Mouse (Mus musculus) 3134 (cell line): ENCODE data around the gene Gm21992.
"Not testable (repeated sequence)": the region's sequence is repeated elsewhere in the genome, so short reads cannot be mapped to it uniquely, and the experiment has no call there.

ENCODE experiments used
- DNase-seq: peaks from one replicate; pipeline ENCODE4 v3.0.0-alpha.2; 2011; ENCODE audit warnings: low spot score; ENCODE audit not compliant: insufficient read length; ENCODE audit errors: extremely low read depth

Gm21992 gene

DNA sequence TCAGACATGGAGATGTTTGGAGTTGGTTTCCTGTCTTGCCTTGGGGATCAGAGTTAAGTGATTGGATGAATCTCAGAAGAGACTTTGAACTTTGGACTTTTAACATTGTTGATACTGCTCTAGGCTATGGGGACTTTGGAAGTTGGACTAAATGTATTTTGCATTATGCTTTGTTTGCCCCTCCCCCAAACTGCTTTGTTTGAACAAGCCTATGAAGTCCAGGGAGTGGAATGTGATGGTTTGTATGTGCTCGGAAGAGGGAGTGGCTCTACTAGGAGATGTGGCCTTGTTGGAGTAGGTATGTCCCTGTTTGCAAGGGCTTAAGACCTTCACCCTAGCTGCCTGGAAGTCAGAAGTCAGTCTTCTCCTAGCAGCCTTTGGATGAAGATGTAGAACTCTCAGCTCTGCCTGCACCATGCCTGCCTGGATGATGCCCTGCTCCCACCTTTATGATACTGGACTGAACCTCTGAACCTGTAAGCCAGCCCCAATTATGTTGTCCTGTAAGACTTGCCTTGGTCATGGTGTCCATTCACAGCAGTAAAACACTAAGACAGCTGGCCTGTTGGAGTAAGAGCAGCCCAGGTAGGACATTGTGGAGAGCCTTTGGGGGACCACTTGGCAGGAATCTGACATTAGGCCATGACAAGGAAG is 5.9 kb upstream of the Gm21992 start:
- no peak for DNase-seq

DNA sequence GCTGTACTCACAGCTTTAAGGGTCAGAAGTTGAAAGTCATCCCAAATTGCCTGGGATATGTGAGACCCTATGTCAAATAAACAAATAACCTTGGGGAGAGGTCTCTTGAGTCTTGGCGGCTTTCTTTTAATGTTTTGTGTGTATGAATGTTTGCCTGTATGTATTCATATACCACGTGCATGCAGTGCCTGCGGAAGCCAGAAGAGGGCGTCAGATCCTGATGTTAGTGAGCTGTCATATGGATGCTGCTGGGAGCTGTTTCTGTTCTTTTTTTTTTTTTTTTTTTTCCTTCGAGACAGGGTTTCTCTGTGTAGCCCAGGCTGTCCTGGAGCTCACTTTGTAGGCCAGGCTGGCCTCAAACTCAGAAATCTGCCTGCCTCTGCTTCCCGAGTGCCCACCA is 1.6 kb upstream of the Gm21992 start:
- DNase-seq = no peak

DNA sequence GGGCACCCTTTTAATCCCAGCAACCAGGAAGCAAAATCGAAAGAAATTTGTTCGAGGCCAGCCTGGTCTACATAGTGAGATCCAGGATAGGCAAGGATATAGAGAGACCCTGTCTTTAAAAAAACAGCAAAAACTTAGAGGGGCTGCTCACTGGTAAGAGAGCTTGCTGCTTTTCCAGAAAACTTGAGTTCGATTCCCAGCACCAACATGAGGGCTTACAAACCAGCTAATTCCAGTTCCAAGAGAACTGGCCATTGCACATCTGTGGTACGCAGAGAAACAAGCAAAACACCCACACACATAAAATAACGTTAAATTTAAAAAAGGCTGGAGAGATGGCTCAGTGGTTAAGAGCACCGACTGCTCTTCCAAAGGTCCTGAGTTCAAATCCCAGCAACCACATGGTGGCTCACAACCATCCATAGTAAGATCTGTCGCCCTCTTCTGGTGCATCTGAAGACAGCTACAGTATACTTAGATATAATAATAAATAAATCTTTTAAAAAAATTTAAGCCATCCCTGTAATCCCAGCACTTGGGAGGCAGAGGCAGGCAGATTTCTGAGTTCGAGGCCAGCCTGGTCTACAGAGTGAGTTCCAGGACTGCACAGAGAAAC is 1.0 kb upstream of the Gm21992 start:
- DNase-seq = not testable (repeated sequence)

DNA sequence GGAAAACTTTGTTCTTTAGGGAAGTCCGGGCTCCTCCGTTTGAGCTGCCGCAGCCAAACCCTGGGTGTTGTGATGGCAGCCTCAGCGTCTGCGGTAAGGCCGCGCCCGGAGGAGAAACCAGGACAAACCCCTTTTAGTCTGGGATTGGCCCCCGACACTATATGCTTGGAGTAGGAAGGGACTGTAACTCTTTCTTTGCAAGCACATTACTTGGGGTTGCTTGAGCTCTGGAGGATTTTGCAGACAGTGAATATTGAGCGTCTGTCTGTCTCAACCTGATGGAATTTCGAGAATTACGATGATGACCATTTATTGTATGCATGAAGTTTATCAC is 464 bp upstream of the Gm21992 start:
- no peak for DNase-seq

DNA sequence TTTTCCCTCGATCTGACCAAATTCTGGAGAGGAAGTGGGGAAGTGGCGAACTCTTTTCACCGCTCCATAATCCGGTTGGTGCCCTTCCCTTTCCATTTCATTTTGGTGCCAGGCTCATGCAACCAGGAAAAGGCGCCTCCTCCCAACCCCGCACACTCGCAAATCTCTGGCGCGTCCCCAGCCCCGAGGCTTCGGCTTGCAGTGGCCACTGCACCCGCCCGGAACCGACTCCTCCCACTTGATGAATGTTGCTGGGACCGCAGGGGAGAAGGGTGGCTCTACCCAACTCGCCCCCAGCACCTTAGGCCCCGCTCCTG is 708 bp downstream of the Gm21992 start:
- no peak for DNase-seq

DNA sequence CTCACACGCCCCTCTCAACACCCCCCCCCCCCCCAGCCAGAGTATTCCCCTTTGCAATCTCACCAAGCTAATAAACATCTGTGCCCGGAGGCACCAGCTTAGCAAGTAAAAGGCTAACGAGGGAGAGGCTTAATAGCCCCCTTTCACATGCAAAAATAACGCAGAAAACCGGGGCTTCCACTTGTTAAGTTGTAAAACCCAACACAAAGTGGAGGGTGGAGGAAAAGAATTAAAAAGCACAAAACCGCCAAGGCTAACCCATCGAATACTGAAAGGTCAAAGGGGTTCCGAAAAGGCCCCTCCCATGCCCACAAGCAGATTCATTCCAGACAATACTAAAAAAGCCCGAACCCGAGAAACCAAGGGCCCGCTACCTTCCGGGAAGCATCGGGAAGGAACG is 1.1 kb downstream of the Gm21992 start:
- DNase-seq = no peak

DNA sequence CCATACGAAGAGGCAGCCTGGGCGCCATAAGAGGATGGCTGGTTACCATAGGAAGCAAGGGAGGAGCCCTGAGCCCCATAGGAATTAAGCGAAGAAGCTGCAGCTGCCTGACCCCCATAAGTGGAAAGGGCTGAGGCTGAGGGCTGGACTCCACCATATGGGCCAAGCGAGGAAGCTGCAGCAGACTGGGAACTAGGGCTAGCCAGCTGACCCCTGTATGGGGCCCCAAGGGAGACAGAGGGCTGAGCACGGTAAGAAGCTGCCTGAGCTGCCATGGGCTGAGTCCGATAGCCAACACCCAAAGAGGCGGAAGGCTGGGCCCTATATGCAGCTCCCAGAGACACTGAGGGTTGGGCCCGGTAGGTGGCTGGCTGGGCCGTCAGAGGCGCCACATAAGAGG is 8.1 kb downstream of the Gm21992 start:
- DNase-seq = no peak

DNA sequence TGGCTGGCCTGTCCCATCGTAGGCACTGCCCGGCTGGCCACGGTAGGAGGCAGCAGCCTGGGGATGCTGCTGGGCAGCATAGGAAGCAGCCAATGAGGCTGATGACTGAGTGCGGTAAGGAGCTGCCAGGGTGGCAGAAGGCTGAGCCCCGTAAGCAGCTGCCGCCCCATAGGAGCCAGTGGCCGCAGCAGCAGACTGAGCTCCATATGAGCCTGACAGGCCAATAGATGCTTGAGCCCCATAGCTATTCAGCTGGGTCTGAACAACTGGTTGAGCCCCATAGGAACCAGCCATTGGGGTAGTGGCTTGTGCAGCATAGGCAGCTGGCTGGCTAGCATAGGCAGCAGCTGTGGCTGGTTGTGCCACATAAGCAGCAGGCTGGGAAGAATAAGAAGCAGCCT is 8.7 kb downstream of the Gm21992 start:
- DNase-seq = no peak

DNA sequence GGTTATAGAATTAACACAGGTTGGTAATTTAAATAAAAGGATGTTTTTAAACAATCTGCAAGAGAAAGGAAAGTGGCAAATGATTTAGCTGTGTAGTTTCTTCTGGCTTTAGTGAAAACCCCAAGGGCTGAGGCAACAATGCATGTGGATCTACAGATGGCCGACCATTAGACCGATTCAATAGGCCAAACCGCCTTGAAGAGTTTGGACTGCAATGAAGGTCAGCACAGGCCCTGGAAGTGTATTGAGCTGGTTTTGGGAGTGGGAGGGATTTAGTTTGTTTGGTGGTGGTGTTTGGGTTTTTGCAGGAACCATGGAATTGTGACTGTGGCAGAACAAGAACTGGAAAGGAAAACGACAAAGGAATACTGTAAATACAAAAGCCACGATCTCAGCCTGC is 12.3 kb downstream of the Gm21992 start:
- no peak for DNase-seq

DNA sequence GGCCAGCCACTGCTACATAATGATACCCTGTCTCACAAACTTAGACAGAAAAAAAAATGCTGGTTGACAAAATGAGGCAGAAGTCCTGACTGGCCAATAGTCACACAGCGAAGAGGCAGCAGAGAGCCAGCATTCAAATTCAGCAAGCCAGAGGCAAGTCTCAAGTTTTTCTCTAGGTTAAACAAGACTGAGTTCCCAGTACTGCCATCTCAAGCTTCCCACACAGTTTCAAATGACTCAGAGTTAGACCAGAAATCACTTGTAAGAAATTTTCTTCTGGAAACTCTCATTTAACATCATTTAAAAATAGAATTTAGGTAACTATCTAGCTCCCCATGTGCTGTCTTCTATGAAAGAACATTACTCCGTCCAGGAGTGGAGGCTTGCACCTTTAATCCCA is 13.6 kb downstream of the Gm21992 start:
- no peak for DNase-seq

DNA sequence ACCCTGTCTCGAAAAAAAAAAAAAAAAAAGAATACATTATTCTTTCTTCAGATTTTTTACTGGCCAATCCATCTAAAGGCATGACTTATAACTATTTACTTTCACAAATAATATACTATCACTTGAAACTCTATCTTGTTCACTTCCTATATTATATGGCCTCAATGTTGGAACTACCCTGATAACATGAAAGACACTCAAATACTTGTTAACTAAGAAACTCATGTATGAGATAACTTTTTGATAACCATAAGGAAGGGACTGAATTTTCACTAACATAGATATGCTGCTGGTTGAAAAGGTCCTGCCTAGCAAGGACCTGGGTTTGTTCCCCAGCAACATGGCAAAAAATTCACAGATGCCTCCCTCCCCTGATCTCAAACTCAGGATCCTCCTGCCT is 15.5 kb downstream of the Gm21992 start:
- no peak for DNase-seq

DNA sequence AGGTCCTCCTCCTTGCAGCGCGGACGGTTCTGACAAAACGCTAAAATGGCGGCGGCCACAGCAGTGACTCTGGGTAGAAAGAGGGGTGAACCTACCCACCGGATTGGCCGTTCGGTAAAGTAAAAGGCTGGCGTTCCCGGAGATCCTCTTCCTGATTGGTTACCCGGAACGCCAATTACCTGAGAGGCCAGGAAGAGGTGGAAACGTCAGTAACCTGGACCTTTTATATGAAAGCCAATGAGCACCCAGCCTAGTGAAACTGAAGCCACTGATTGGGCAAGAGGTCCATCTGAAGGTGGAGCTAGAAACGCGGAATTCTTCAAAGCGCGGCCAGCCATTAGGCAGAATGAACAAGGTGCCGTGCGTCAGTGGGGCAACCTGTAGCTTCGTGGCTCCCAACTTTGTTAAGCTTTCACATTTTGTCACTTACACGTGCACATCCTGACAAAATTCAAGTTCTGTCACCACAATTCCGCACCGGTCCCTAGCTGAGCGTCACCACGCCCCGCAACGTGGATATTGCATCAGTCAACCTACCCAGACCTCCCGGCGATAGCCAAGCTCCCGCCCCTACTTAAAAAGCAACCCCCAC is 17.5 kb downstream of the Gm21992 start, which contains the start of gene Rbm4:
Rbm4 (minus strand) TSS at position 71 of the 592 bp plus-strand sequence.
- DNase-seq = peak; percentile 90

DNA sequence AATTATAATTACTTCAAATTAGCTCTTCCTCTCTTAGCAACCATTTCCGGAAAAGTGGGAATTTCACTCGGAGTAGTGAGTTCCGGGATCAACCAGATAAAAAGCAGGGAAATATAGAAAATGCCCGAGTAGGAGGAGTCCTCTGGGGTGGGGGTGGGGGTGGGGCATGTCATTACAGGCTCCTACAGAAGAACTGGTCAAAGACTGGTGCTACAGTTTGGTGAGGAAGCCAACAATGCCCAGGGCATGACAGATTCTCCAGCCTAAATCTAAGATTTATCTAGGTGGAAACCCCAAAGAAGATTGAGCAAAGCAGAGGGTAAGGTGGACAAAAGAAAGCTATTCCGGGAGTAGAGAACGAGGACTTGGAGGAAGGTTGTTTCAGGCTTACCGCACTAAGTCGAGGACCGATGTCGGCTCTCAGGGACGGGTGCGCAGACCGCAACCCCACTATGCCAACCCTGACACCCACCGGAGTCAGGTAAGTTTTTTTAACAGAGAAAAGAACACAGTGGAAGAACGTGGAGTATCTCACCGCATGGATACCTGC is 18.1 kb downstream of the Gm21992 start:
- no peak for DNase-seq

DNA sequence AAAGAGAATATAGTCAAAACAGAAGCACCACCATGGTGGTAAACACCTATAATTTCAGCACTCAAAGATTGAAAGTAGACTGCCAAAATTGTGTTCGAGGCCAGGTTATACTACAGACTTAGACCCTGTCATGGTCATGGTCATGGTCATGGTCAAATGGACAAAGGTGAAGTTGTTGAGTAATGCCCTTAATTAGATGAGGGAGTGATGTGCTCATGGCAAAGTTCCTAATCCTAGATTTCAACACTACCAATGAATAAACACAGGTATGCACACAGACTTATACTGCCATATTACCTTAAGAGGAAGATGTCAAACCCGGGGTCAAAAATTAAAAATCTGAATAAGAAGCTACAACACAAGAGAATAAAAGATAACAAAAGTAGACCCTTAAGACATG is 25.1 kb downstream of the Gm21992 start:
- no peak for DNase-seq

DNA sequence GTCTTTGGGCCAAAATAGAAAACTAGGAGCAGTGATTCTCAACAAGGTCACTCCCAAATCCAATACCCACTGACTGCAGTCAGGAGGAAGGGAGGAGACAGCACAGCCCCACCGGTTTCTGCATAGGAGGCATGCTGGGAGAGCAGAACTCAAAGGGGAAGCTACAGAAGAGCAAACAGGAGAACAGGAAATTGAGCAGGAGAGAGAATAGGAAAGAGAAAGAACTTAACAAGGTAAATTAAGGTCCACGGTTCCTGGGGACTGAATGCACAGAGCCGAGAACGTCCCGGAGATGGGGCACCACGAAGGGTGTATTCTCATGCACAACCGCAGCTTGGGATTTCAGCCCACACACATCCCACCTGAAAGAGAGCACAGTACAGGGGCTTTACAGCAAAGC is 26.2 kb downstream of the Gm21992 start:
- DNase-seq = no peak

DNA sequence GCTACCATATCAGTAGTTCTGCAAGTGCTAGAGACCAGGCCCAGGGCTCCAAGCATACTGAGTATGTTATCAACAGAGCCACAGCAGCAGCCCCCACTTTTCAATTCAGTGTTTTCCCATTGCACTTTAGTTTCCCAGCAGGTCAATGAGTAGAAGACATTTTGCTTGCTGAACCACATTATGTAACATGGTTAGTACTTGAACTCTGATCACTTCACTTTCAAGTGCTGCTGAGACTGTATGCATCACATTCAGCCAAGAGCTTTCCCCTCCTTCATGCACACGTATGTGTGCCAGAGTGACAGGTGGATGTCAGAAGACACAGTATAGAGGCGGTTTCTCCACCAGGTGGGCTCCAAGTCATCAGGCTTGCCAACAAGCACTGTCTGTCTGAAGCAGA is 28.5 kb downstream of the Gm21992 start:
- DNase-seq = no peak

DNA sequence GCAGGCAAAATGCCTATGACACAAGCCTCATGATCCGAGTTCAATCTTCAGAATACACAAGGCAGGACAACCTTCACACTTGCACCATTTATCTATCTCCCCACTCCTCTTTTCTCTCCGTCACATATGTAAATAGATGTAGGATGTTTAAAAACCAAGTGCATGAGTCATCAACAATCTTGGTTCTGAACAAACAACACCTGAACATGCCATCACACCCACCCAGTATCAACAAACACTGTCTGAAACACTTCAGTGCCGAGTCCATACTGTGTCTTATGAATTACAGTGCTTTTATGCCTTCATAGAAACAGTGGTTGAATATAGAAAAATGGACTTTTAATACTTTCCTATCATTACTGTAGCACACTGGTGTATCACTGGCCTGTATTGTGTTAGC is 38.6 kb downstream of the Gm21992 start:
- no peak for DNase-seq

DNA sequence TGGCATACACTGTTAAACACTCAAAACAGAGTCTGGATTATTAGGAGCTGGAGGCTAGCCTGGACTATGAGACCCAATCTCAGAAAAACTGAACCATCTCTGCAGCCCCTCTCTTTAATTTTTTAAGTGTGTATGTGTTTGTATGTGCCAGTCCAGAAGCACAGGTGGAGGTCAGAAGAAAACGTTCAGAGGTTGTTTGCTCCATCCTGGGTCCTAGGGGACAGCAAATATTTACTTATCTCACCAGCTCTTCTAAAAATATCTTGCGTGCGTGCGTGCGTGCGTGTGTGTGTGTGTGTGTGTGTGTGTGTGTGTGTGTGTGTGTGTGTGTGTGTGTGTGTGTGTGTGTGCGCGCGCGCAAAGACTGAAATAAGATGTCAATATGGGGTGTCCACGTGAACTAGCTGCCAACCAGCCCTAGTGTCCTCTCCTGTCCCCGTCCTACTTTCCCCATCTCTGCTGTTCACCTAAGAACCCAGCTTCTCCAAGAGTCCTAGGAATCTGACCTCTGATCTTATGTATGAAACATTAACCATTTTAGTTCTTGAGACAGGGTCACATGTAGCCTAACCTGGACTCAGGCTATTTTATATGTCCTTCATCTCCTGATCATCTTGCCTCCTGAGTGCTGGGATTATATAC is 43.8 kb downstream of the Gm21992 start:
- no peak for DNase-seq

DNA sequence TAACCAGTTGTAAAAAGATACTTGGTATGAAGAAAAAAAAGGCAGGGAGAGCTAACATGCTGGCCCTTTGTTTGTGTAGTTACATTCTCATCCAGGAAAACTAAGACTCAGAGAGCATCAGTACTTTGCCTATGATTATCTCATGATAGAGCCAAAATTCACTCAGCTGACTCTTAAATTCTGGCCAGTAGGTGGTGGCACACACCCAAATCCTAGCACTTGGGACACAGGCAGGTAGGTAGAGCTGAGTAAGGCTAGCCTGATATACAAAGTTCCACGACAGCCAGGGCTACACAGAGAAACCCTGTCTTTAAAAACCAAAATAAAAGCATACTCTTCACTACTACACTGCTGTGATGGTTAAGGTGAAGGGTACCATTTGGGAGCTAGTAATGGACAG is 48.5 kb downstream of the Gm21992 start:
- no peak for DNase-seq

DNA sequence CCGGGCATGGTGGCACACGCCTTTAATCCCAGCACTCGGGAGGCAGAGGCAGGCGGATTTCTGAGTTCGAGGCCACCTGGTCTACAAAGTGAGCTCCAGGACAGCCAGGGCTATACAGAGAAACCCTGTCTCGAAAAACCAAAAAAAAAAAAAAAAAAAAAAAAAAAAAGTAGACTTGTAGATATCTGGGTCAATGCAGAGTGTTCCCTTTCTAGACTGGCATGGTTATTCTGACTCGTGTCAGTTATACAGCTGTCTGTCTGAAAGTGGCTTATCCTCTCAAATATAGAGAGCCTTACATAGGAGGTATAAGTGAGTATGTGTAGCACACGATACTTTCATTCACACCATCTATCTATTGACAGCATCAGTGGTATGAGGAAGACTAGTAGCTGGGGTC is 50.9 kb downstream of the Gm21992 start:
- DNase-seq = not testable (repeated sequence)

DNA sequence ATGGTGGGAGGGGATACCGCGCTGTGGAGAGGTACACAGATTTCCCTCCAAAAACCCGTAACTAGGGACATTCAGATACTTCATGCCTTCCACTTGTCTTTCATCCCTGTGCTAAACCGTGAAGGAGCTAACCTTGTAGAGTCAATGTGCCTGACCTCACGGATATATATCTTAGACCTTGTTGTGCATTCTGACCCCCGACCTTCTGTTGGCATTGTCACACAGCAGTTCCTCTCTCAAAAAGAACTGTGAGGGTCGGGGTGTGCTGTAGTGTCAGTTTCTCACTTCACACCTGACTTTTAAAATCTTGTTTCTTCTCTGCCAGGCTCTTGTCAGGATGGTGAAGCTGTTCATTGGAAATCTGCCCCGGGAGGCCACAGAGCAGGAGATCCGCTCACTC is 54.5 kb downstream of the Gm21992 start:
- no peak for DNase-seq
